Mouse (Mus musculus): ENCODE results near the gene Paqr9. TPM values are rescaled to one million over a fixed set of nuclear protein-coding genes. Genes with fewer than 3 reads are reported as not detected.

Gene Paqr9
- polyA plus RNA-seq (2012; rRNA removed), result 0.05 and 0.26 TPM in 2 replicates

DNA sequence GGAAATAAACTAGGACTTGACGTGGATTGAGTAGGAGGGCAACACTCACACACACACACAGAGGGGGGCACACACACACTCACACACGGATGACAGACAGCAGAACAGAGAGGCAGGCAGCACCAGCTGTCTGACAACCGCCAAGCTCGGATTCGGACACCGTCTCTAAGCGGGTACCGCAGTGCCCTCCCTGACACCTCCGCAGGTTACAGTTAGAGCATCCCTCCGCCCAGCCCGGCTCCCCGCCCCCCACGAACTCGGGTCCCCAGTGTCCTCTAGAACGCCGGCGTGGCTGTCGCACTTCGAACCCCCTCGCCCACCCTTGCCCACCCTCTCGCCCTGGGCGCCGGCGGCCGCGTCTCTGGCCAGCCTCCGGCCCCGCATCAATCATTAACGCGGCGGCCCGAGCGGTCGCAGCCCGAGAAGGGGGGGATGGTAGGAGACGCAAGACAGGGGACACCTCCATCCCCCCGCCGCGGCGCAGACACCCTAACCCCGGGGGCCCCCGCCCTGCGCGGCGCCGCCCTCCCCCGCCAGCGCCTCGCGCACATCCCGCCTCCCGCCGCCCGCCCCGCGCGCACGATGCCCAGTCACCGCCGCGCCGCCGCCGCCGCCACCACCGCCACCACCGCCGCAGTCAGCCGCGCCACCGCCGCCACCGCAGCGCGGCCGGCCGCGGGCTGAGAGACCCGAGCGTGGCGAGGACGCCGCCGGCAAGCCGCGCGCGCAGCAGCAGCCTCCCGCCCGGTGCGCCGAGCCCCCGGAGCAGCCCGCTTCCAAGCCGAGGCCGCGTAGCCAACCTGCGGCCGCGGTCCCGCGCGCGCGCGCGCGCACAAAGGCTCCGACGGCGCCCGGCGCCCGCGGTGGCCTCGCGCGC, at the start of gene Paqr9:
Gene Paqr9 (plus strand): TSS at position 599 of the 877 bp plus-strand sequence.

DNA sequence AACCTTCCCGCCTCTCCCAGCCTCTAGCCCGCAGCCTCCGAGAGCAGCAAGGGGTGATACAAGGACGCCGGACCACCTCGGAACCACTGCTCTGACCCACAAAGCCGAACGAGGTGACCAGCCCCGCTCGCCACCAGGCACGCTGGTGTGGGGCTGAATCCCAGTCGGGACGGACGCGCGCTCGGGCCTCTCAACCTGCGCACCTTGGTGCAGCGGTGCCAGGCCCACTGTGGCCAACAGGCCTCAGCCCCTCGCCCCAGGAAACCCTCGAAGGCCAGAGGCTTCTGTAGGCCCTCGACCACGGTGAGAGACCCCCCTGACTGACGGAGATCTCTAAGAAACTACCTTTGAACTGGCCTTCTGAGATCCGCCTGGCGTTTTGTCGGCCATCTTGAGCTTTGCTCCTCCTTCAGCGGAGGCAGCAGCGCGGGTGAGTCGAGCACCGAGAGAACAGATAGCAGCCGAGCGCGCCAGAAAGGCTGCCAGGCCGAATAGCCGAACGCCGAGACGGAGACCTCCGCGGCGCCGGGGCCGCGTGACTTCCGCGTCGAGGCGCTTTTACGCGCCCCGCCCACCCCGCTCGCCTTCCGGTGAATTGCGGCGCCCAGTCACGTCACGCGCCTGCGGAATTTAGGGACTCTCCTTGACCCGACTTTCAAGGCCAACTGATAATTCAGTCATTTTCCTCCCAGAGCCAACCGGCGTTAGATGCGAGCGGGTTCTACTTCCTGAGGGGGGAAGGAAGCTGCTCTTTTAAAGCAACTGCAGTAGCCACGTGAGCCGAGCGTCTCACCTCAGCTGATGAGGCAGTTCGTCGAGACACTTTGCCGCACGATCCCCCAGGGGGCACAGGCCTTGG, 47.8 kb upstream of the Paqr9 start, which contains the start of gene U2surp:
Gene U2surp (minus strand): TSS at position 525 of the 859 bp plus-strand sequence.

Other genes with a start within 250 kb of the Paqr9 start
- 0.58 and 0.60 TPM in 2 replicates for gene Chst2, start 152.9 kb upstream of the Paqr9 start, polyA plus RNA-seq (2012; rRNA removed)
- gene U2surp, start 47.7 kb upstream of the Paqr9 start, polyA plus RNA-seq (2012; rRNA removed), result 0.12 and 0.30 TPM in 2 replicates
- gene Pcolce2, start 77.9 kb downstream of the Paqr9 start, polyA plus RNA-seq (2012; rRNA removed), result 0.31 and 0.32 TPM in 2 replicates
- 1.4 and 2.9 TPM in 2 replicates for gene Trpc1, start 190.7 kb downstream of the Paqr9 start, polyA plus RNA-seq (2012; rRNA removed)

Data from stomach, adult 2 months (tissue).